Mouse (Mus musculus) large intestine, adult 2 months (tissue): ENCODE measurements at regions not wholly inside any gene's neighbourhood (a gene's known extent, or its start where the extent isn't known, plus 50 kb on each side); places are given as distances from the start of the nearest gene placed in this dataset.

Experiments used
- DNase-seq: peaks from one replicate; pipeline ENCODE4 v3.0.0-alpha.2; 2012; ENCODE audit warnings: low read depth, low spot score
- WGBS: fragments of 180-500 bp; shearing (Covaris S2); methylation state at CpG from one replicate; pipeline ENCODE4 v1.1.7; 2018; 5-methylcytosine and 5-hydroxymethylcytosine counted together

GRCm38 (mm10) chr14:54185265-54185830 is 68.6 kb downstream of the Dad1 start:
- WGBS, result 69% methylated on average over 6 of the region's 6 CpGs
- DNase-seq, result no peak

- 70% methylated on average over 3 of the region's 3 CpGs for WGBS
- no peak for DNase-seq
Observed at GRCm38 (mm10) chr14:54183873-54184272, 70.0 kb downstream of the Dad1 start.

- DNase-seq, result no peak
- 79% methylated on average over 10 of the region's 10 CpGs for WGBS
Observed at GRCm38 (mm10) chr14:54182838-54183237, 71.1 kb downstream of the Dad1 start.

- WGBS, result 58% methylated on average over 3 of the region's 3 CpGs
- no peak for DNase-seq
Observed at GRCm38 (mm10) chr14:54181306-54181705, 72.6 kb downstream of the Dad1 start.

- no peak for DNase-seq
- WGBS, result 72% methylated on average over 3 of the region's 3 CpGs
Observed at GRCm38 (mm10) chr14:54180754-54181153, 73.2 kb downstream of the Dad1 start.

- no peak for DNase-seq
- WGBS, result 65% methylated on average over 3 of the region's 3 CpGs
Observed at GRCm38 (mm10) chr14:54180271-54180670, 73.6 kb downstream of the Dad1 start.

GRCm38 (mm10) chr14:54178856-54179255 is 75.0 kb downstream of the Dad1 start:
- 91% methylated on average over 3 of the region's 3 CpGs for WGBS

GRCm38 (mm10) chr14:54176469-54176868 is 77.4 kb downstream of the Dad1 start:
- no peak for DNase-seq
- 88% methylated on average over 14 of the region's 14 CpGs for WGBS

More at GRCm38 (mm10) chr14:54178856-54179255, 75.0 kb downstream of the Dad1 start:
- no peak for DNase-seq

GRCm38 (mm10) chr14:54175476-54175875 is 78.4 kb downstream of the Dad1 start:
- DNase-seq, result no peak
- WGBS, result 73% methylated on average over 5 of the region's 5 CpGs

- 90% methylated on average over 5 of the region's 5 CpGs for WGBS
- DNase-seq, result no peak
Observed at GRCm38 (mm10) chr14:54173316-54173715, 80.6 kb downstream of the Dad1 start.

GRCm38 (mm10) chr14:54169254-54169653 is 84.7 kb downstream of the Dad1 start:
- 90% methylated on average over 7 of the region's 7 CpGs for WGBS
- no peak for DNase-seq

- DNase-seq, result no peak
- 71% methylated on average over 4 of the region's 4 CpGs for WGBS
Observed at GRCm38 (mm10) chr14:54168414-54168931, 85.4 kb downstream of the Dad1 start.

GRCm38 (mm10) chr14:54166057-54166456 is 87.8 kb downstream of the Dad1 start:
- WGBS, result 58% methylated on average over 3 of the region's 3 CpGs
- DNase-seq, result no peak

GRCm38 (mm10) chr14:54164874-54165273 is 89.0 kb downstream of the Dad1 start:
- no peak for DNase-seq
- 84% methylated on average over 9 of the region's 9 CpGs for WGBS

GRCm38 (mm10) chr14:54161916-54162315 is 92.0 kb downstream of the Dad1 start:
- no peak for DNase-seq
- 64% methylated on average over 8 of the region's 8 CpGs for WGBS

- 81% methylated on average over 7 of the region's 7 CpGs for WGBS
- DNase-seq, result no peak
Observed at GRCm38 (mm10) chr14:54161206-54161605, 92.7 kb downstream of the Dad1 start.

GRCm38 (mm10) chr14:54159816-54160215 is 94.1 kb downstream of the Dad1 start:
- no peak for DNase-seq
- 95% methylated on average over 7 of the region's 7 CpGs for WGBS

- WGBS, result 50% methylated on average over 9 of the region's 9 CpGs
- DNase-seq, result peak; percentile 4
Observed at GRCm38 (mm10) chr14:54158214-54158965, 95.5 kb downstream of the Dad1 start.

- WGBS, result 95% methylated on average over 6 of the region's 6 CpGs
- DNase-seq, result no peak
Observed at GRCm38 (mm10) chr14:54156536-54156935, 97.4 kb downstream of the Dad1 start.

- DNase-seq, result peak; percentile 38
- 37% methylated on average over 6 of the region's 6 CpGs for WGBS
Observed at GRCm38 (mm10) chr14:54152485-54153235, 101.2 kb downstream of the Dad1 start.
